Mouse (Mus musculus): Measurements from ENCODE around the gene Taf3. TPM values are rescaled to one million over a fixed set of nuclear protein-coding genes. Genes with fewer than 3 reads are reported as not detected.
A peak's percentile ranks its signal among the peaks of the same experiment; 100 is the strongest.

Gene Taf3
- polyA plus RNA-seq, 2 experiments from 2014 or later = 16.5 to 17.0 TPM

GRCm38 (mm10) chr2:9875220-9875619 is 173.2 kb downstream of the Taf3 start:
- ATAC-seq = no peak

- ATAC-seq = no peak
Measured at GRCm38 (mm10) chr2:9874467-9875219, 173.8 kb downstream of the Taf3 start.

GRCm38 (mm10) chr2:9873757-9874156 is 174.6 kb downstream of the Taf3 start:
- no peak for ATAC-seq

- peak; percentile 26 for ATAC-seq
Measured at GRCm38 (mm10) chr2:9872682-9873081, 175.7 kb downstream of the Taf3 start.

- ATAC-seq = no peak
Measured at GRCm38 (mm10) chr2:9871798-9872197, 176.6 kb downstream of the Taf3 start.

- peak; percentile 22 for ATAC-seq
Measured at GRCm38 (mm10) chr2:9871141-9871716, 177.2 kb downstream of the Taf3 start.

- ATAC-seq = peak; percentile 63
Measured at GRCm38 (mm10) chr2:9867092-9867825, 181.1 kb downstream of the Taf3 start.

Other genes with a start within 250 kb of the Taf3 start
- gene 4930412O13Rik, start 167.3 kb downstream of the Taf3 start, polyA plus RNA-seq (2017; shearing (Covaris generic)) = 1 to 10 TPM in 1 of 2 experiments, under 1 TPM in 1; 0.66 to 1.9 TPM
- gene 9230102O04Rik, start 159.1 kb downstream of the Taf3 start, polyA plus RNA-seq (2017; shearing (Covaris generic)) = under 1 TPM in 1 of 2 experiments, not detected in 1; 0.81 TPM
- 100 to 1,000 TPM; 136 to 163 TPM for gene Gata3, start 158.6 kb downstream of the Taf3 start, polyA plus RNA-seq (2017; shearing (Covaris generic))
- 100 to 1,000 TPM; 553 to 566 TPM for gene Atp5c1, start 31.9 kb upstream of the Taf3 start, polyA plus RNA-seq (2017; shearing (Covaris generic))
- gene Kin, start 32.0 kb upstream of the Taf3 start, polyA plus RNA-seq (2017; shearing (Covaris generic)) = 10 to 100 TPM; 24.9 to 38.3 TPM
- not detected for gene Itih2, start 82.8 kb upstream of the Taf3 start, polyA plus RNA-seq (2017; shearing (Covaris generic))
- 10 to 100 TPM; 12.7 to 16.9 TPM for gene Itih5, start 105.0 kb upstream of the Taf3 start, polyA plus RNA-seq (2017; shearing (Covaris generic))